Mouse (Mus musculus) activated CD4-positive, CD25-positive, alpha-beta regulatory T cell (primary cell): Measurements from ENCODE around the gene Zmat5. TPM values are rescaled to one million over a fixed set of nuclear protein-coding genes. Genes with fewer than 3 reads are reported as not detected.

Experiments used
- polyA plus RNA-seq, 2 experiments: library from polyadenylated mRNA; unstranded; fragments of 100-300 nt; shearing (Covaris generic); gene quantifications; one replicate each; pipeline ENCODE4 v1.2.1; 2017

The Zmat5 gene
- 100 to 1,000 TPM; 103 to 110 TPM for polyA plus RNA-seq

DNA sequence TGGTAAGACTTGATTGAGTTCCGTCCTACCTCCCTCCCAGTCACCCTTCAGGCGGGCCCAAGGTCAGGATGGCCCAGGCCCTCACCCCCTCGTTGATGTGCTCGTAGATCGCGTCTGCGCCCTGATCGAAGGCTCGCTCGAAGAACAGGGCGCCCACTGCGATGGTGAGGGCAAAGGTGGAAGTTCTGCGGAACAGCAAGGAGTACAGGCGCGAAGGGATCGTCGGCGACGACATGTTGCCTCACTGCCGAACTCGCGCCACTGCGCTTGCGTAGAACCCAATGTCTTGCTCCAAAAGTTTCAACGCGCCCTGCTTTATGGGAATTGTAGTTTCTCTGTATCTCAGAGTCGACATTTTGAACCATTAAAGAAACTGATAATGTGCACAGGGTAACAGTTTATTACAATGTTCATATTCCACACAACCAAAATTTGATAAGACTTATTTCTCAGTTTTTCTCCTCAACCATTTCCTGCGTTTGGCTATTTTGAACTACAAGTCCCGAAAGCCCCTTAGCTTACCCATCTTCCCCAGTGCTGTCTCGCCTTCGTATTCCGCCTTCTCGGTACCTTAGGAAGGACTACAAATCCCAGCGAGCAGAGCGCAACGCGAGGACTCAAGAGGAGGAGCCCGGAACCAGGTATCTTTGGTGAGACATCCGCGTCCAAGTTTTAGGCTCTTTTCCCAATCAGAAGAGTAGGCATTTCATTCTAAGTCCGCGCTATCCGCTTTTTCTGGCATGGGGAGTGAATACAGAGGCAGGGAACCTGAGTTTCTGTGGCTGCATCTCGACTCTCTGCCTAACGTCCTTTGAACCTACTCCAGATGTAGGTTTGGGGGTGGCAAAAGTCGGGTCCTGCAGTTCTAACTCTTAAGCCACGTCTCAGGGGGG lies at the start of gene Zmat5, which contains the start of gene Uqcr10:
Zmat5 (plus strand) TSS at position 607 of the 893 bp plus-strand sequence.
Uqcr10 (minus strand) TSS at position 271 of the 893 bp plus-strand sequence.

GRCm38 (mm10) chr11:4746733-4747132 lies 42.3 kb downstream of the Zmat5 start, which contains the start of gene Cabp7:
Gene Cabp7, minus strand, starts transcription at chr11:4746778.

Other genes starting within 250 kb of the Zmat5 start
- gene Mtmr3, start 109.8 kb upstream of the Zmat5 start, polyA plus RNA-seq: 100 to 1,000 TPM in 1 of 2 experiments, 10 to 100 TPM in 1; 77.8 to 127 TPM
- gene Gm11032, start 84.6 kb upstream of the Zmat5 start, polyA plus RNA-seq: not detected
- 10 to 100 TPM; 35.2 to 40.9 TPM for gene Ascc2, start 66.9 kb upstream of the Zmat5 start, polyA plus RNA-seq
- 100 to 1,000 TPM; 409 to 519 TPM for gene Uqcr10, start 336 bp upstream of the Zmat5 start, polyA plus RNA-seq
- gene Cabp7, start 42.1 kb downstream of the Zmat5 start, polyA plus RNA-seq: under 1 TPM; 0.14 to 0.17 TPM
- gene Nf2, start 144.9 kb downstream of the Zmat5 start, polyA plus RNA-seq: 10 to 100 TPM; 28.1 to 32.4 TPM
- 10 to 100 TPM; 40.2 to 45.9 TPM for gene Nipsnap1, start 169.3 kb downstream of the Zmat5 start, polyA plus RNA-seq
- gene Thoc5, start 190.6 kb downstream of the Zmat5 start, polyA plus RNA-seq: 10 to 100 TPM; 45.3 to 47.2 TPM
- 1 to 10 TPM; 7.2 to 9.0 TPM for gene Nefh, start 243.4 kb downstream of the Zmat5 start, polyA plus RNA-seq